Mouse (Mus musculus) skeletal muscle tissue, adult 2 months (tissue): Measurements from ENCODE around the gene Hpcal1.

Source experiments
- DNase-seq: peaks from one replicate; pipeline ENCODE4 v3.0.0-alpha.2; 2012; ENCODE audit warnings: low read depth, low spot score

The Hpcal1 gene

GRCm38 (mm10) chr12:17712571-17712970 is 21.9 kb downstream of the Hpcal1 start:
- DNase-seq, result no peak

DNA sequence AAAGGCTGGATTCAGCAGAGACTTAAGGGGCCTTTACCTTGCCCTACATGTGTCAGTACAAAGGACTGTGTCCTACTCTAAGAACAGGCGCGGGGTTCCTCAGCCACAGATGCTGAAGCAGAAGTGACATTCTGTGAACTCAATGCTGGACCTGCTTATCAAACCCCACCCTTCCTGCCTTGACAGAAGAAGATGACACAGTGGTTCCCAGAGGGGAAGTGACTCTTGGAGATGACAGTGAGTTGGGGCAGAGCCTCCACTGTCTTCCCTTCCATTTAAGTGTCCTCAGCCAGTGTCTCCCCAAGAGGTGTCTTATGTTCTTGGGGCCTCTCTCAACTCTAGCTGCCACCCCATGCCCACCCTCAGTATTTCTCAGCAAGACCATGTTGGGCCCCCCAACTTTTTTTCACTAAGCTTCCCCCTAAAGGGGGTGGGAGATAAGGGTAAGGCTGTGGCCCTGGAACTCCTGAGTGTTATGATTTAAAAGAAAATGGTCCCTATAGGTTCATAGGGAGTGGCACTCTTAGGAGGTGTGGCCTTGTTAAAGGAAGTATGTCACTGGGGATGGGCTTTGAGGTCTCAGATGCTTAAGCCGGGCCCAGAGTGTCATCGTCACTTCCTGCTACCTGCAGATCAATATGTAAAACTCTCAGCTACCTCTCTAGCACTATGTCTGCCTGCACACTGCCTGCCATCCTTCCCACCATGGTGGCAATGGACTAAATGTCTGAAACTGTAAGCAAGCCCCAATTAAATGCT is 25.2 kb downstream of the Hpcal1 start:
- DNase-seq, result no peak

DNA sequence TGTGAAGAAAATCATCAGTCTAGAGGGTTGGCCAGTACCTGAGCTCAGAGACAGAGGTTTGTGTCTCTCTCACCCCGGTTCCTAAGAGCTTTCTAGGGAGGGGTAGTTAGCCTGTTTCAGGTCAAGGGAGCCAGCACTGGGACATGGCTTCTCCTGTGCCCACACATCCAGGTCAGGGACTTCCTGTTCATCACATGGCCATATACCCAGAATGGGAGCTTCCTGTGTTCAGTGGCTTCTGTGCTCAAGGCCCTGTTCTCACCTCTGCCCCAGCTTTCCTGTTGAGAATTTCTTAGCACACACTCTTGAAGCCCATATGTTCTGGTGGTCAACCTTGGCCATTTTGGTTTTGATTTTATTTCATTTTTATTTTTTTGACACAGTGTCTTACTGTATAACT is 26.6 kb downstream of the Hpcal1 start:
- no peak for DNase-seq

- DNase-seq, result no peak
Measured at GRCm38 (mm10) chr12:17718146-17718545, 27.5 kb downstream of the Hpcal1 start.

DNA sequence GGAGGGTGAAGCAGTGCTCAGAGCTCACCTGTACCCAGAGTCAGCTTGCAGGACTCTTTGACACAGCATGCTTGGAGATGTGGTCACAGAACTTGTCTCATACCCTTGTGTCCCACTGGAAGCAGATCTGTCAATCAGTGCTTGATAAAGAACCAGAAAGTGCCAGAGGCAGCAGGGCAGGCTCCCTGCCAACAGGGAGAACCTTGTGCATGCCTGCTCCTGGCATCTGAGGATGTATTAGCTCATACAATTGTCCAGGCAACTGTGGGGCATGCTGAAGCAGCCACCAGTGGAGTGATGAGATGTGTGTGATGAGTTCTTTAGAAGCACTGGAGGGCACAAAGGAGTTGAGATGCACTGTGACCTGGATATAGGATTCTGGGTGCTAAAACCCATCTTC is 30.4 kb downstream of the Hpcal1 start:
- DNase-seq, result no peak

- DNase-seq, result no peak
Measured at GRCm38 (mm10) chr12:17722452-17723181, 32.0 kb downstream of the Hpcal1 start.

GRCm38 (mm10) chr12:17723182-17723570 is 32.5 kb downstream of the Hpcal1 start:
- no peak for DNase-seq

DNA sequence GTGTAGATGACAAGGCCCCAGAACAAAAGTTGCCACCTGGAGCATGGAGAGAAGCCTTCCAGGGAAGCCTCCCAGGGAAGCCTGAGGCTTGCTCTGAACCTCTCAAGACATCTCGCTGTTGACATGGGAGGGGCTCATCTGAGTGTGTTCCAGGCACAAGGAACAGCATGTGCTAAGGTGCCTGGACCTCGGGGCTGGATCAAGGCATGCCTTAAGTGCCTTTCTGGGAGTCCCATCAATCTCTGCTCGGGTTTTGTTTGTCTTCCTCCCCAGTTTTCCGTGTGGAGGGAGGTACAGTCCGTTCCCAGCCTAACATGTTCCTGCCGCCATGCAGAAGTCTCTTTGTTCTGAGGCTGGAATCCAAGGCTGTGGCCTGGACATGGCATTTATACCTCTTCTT is 33.3 kb downstream of the Hpcal1 start:
- DNase-seq, result peak; percentile 43

- no peak for DNase-seq
Measured at GRCm38 (mm10) chr12:17724412-17725090, 33.9 kb downstream of the Hpcal1 start.

- no peak for DNase-seq
Measured at GRCm38 (mm10) chr12:17725592-17725991, 34.9 kb downstream of the Hpcal1 start.

GRCm38 (mm10) chr12:17726576-17727320 is 36.1 kb downstream of the Hpcal1 start:
- DNase-seq, result no peak

GRCm38 (mm10) chr12:17727676-17728339 is 37.2 kb downstream of the Hpcal1 start:
- DNase-seq, result no peak

DNA sequence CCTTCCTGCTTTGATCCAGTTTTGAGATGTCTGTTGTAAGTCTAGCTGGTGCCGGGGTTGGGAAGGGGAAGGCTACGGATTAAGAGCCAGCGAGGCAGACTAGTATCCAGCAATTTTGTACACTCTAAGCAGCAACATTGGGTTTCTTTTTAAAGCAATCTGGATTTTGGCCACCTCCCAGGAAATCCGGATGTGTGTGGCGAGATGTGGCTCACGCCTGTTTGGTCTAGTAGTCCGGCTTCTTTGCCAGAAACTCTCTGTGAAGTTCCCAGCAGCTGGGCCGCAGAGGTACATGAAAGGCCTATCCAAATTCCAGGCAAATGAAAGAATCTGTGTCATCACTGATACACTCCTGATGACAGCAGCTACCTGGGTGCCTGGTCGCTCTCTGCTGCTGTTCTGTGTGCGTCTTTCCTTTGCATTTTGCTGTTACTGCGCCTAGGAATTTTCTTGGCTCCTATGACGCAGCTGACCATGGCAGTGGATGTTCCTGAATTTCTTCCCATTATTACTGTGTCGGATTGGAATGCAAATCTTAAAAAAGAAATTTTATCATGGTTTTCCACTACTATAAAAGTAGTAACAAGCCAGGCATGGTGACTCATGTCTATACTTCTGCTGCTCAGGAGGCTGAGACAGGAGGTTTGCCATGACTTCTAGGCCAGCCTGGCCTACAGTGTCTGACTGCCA is 38.7 kb downstream of the Hpcal1 start:
- peak; percentile 79 for DNase-seq

DNA sequence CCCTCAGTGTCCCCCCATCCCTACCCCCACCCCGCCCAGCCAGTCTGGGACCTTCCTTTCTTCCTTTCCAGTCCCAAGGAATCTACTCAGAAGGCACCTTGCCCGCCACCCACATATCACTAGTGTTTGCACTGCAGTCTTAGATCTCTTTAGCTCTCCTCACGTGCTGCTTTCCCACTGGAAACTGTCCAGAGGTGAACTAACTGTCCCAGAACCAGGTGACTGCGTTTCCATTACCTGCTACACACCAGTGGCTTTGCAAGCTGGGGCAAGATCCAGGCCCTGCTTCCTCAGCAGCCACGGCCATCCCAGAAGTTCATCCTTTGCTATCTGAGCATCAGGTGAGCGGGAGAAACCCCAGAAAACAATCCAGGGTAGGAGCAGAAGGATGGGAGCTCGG is 41.4 kb downstream of the Hpcal1 start:
- DNase-seq, result no peak

GRCm38 (mm10) chr12:17732546-17732945 is 41.9 kb downstream of the Hpcal1 start:
- no peak for DNase-seq

- DNase-seq, result no peak
Measured at GRCm38 (mm10) chr12:17733114-17733904, 42.7 kb downstream of the Hpcal1 start.

DNA sequence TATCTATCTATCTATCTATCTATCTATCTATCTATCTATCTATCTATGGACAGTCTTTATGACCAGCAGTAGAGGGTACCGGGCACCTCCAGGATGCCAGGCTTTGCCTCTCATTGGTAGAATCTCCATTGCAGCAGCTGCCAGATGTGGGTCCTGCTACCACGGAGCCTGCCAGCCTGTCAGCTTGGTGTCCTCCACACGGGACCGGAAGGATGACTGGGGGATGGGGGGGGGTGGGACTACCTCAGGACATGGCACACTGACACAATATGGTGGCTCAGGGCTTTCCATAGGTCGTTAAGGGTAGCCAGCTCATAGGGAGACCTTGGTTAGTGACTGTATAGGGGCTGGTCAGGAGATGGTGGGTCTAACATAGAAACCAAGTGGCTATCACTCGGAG is 45.7 kb downstream of the Hpcal1 start:
- no peak for DNase-seq

DNA sequence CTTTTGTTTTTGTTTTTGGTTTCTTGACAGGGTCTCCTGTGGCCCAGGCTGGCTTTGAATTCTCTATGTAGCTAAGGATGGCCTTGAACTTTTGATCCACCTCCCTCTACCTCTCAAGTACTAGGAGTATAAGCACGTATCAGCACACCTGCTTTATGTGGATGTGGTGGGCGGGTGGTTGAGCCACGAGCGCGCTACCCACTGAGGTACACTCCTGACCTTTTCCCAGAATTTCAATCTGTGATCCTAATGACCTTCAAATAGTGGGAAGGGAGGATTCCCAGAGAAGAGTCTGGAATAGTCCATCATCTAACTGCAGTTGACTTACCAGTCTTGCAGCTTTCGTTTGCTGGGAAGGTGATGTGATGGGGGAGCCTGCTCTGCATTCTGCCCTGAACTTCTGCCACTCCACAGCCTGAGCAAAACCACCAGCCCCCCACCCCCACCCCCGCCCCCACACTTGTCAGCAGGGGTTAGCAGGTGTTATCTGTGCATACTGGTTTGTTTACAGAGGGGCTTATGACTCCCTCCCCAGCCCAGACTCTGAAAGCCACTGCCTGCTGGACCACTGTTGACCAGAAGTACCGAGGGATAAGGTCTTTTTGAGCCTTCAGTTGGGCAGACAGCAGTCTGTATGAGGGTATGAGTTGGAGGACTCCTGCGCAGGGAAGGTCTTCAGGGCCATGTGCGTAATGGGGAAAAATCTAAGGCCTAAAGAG is 46.4 kb downstream of the Hpcal1 start:
- no peak for DNase-seq

GRCm38 (mm10) chr12:17737808-17738207 is 47.2 kb downstream of the Hpcal1 start:
- no peak for DNase-seq
